Mouse (Mus musculus) small intestine, adult 2 months (tissue): Measurements from ENCODE around the gene Fam186b. TPM values are rescaled to one million over a fixed set of nuclear protein-coding genes. Genes with fewer than 3 reads are reported as not detected.

ENCODE experiments used
- H3K27ac ChIP-seq: fragments of 200-500 bp; 2 replicates; pipeline ENCODE4 v1.5.1; 2012; ENCODE audit warnings: low read depth, low read length, control low read depth, inconsistent platforms; ENCODE audit not compliant: insufficient read depth
- H3K27me3 ChIP-seq: fragments of 200-500 bp; 2 replicates; pipeline ENCODE4 v1.6.1; 2012; ENCODE audit warnings: mild to moderate bottlenecking, moderate library complexity, low read length, inconsistent platforms; ENCODE audit not compliant: control insufficient read depth, insufficient read depth
- H3K36me3 ChIP-seq: fragments of 200-500 bp; 2 replicates; pipeline ENCODE4 v1.6.1; 2012; ENCODE audit warnings: mild to moderate bottlenecking, low read length, control low read depth, inconsistent platforms; ENCODE audit not compliant: control insufficient read depth, insufficient read depth
- H3K4me1 ChIP-seq: fragments of 200-500 bp; 2 replicates; pipeline ENCODE4 v1.6.1; 2012; ENCODE audit warnings: low read length, inconsistent platforms, mixed read lengths; ENCODE audit not compliant: control insufficient read depth, insufficient read depth, insufficient read length
- H3K4me3 ChIP-seq: fragments of 200-500 bp; 2 replicates; pipeline ENCODE4 v1.5.1; 2012; ENCODE audit warnings: low read depth, mild to moderate bottlenecking, control low read depth, inconsistent platforms, low read length, moderate library complexity
- CTCF ChIP-seq: fragments of 200-500 bp; IDR thresholded peaks from 2 replicates; pipeline ENCODE4 v1.5.1; 2012; ENCODE audit warnings: low read depth, mild to moderate bottlenecking, control low read depth, inconsistent platforms, low read length, moderate library complexity, mixed read lengths; ENCODE audit not compliant: insufficient replicate concordance, insufficient read length; ENCODE audit errors: extremely low read depth
- POLR2A ChIP-seq: fragments of 200-500 bp; IDR thresholded peaks from 2 replicates; pipeline ENCODE4 v1.6.1; 2012; ENCODE audit warnings: low read depth, mild to moderate bottlenecking, control low read depth, inconsistent platforms, low read length, moderate library complexity
- WGBS: fragments of 180-500 bp; shearing (Covaris S2); methylation state at CpG from one replicate; pipeline ENCODE4 v1.1.7; 2018; 5-methylcytosine and 5-hydroxymethylcytosine counted together
- polyA plus RNA-seq: library from polyadenylated mRNA; depleted of rRNA; stranded (reverse); fragments of >200 nt; gene quantifications from 2 replicates; pipeline ENCODE4 v1.2.3, GENCODE M21; 2012

The Fam186b gene
- polyA plus RNA-seq, 1 experiment: not detected

DNA sequence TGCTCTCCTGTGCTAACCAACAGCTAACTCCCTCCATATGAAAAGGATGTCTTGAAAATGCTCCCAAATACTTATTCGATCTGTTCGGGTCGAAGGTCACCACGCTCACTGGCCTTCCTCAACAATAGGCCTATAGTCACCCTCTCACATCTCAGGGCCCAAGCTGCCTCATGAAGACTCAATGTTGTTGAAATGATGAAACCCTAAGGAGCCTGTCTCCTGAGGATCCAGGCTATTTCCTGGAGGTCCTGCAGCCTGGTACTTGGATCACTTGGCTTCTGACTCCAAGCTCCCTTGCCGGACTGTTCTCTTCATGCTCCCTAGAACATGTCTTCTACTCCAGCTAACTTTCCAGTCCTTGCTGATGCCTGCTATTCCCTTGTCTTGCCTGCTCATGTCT, 35.7 kb upstream of the Fam186b start:
- Histone ChIP-seq H3K27ac (no peak overlapping the region), H3K4me3 (no peak overlapping the region), H3K4me1 (peaks cover 30% of the 10 kb centered on the region; the same call in 1 of the 2 replicates), H3K27me3 (no peaks in the 10 kb centered on the region), H3K36me3 (no peaks in the 10 kb centered on the region)
- no peak for TF ChIP-seq CTCF
- TF ChIP-seq POLR2A: no peak
- WGBS: 82% methylated on average over 5 of the region's 5 CpGs

DNA sequence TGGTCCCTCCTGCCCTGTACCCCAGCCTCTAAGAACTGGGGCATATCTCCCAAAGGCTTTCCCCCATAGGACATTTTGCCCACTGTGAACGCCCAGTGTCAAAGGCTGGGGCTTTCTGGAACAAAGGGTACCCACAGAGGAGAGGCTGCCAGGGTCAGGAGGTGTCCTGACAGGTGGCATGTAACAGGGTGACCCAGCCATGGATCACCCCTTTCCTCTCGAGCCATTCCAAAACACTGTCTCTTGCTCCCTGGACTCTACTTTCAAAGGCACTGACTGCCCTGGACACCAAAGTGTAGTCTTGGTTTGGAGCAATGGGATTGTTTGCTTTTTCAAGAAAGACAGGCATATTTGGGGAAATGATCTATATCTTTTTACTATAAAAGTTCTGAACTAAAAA, 34.6 kb upstream of the Fam186b start:
- Histone ChIP-seq H3K27me3 (no peaks in the 10 kb centered on the region), H3K4me3 (no peak overlapping the region), H3K27ac (no peak overlapping the region), H3K4me1 (peaks cover 30% of the 10 kb centered on the region; the same call in 1 of the 2 replicates), H3K36me3 (no peaks in the 10 kb centered on the region)
- 69% methylated on average over 2 of the region's 2 CpGs for WGBS
- TF ChIP-seq CTCF: no peak
- TF ChIP-seq POLR2A: no peak

DNA sequence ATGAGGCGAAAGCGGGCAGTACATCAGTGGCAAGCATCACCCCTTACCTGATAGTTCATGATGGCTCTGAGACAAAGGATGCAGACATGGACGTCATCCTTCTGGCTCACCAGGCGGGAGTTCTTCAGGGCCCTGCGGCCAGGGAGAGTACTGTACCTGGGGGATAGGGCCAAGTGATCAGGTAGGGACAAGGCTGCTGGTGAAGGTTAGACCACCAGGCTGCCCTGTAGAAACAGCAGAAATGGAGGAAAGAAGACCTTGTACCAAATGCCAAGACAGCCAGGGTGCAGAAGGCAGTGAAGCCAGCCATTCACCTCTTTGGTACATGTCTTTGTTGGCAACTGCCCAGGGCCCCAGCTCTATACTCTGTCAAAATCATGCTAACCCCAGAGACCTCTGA, 32.3 kb upstream of the Fam186b start:
- Histone ChIP-seq H3K36me3 (no peaks in the 10 kb centered on the region; the same call in 1 of the 2 replicates), H3K27ac (no peak overlapping the region), H3K4me1 (peaks cover 19% of the 10 kb centered on the region; the same call in 1 of the 2 replicates), H3K27me3 (no peaks in the 10 kb centered on the region), H3K4me3 (no peak overlapping the region)
- no peak for TF ChIP-seq CTCF
- no peak for TF ChIP-seq POLR2A
- WGBS: 97% methylated on average over 5 of the region's 5 CpGs

DNA sequence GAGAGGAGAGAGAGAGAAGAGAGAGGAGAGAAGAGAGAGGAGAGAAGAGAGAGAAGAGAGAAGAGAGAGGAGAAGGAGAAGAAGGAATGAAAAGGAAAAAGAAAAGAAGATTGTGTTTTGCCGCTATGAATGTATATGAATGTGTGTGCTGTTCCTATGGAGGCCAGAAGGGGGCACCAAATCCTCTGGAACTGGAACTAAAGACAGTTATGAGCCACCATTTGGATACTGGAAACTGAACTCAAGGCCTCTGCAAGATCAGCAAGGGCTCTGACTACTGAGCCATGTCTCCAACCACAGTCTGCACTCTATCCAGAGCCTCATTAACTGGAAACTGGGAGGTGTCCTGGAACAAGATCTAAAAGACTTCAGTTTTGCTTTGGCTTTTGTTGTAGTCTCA, 31.3 kb upstream of the Fam186b start:
- peak; percentile 51; the same call in 1 of the 2 replicates for TF ChIP-seq CTCF
- TF ChIP-seq POLR2A: no peak
- 80% methylated on average over 1 of the region's 1 CpGs for WGBS
- Histone ChIP-seq H3K27me3 (no peaks in the 10 kb centered on the region), H3K27ac (no peak overlapping the region), H3K4me3 (no peak overlapping the region), H3K36me3 (no peaks in the 10 kb centered on the region; the same call in 1 of the 2 replicates), H3K4me1 (peaks cover 10% of the 10 kb centered on the region; the same call in 1 of the 2 replicates)

DNA sequence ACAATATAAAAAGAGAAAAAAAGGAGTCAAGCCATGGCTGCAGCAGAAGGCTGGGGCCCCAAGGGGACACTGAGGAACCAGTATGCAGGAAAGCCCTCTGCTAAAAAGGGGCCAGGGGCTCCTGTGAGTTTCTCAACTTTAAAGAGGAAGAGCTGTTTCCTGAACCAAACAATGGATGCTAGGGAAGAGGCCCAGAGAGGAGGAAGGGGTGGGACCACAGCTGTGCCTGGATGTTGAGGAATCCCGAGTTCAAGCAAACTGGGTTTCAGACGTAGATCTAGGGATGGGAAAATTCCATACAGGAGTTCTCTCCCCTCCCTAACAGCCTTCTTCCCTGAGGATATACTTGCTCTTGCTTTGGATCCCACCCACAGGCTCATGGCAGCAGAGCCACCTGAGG, 30.7 kb upstream of the Fam186b start:
- Histone ChIP-seq H3K36me3 (no peaks in the 10 kb centered on the region; the same call in 1 of the 2 replicates), H3K27me3 (no peaks in the 10 kb centered on the region), H3K4me3 (no peak overlapping the region), H3K4me1 (peaks cover 5% of the 10 kb centered on the region; the same call in 1 of the 2 replicates), H3K27ac (no peak overlapping the region)
- 61% methylated on average over 2 of the region's 2 CpGs for WGBS
- TF ChIP-seq POLR2A: no peak
- no peak for TF ChIP-seq CTCF

DNA sequence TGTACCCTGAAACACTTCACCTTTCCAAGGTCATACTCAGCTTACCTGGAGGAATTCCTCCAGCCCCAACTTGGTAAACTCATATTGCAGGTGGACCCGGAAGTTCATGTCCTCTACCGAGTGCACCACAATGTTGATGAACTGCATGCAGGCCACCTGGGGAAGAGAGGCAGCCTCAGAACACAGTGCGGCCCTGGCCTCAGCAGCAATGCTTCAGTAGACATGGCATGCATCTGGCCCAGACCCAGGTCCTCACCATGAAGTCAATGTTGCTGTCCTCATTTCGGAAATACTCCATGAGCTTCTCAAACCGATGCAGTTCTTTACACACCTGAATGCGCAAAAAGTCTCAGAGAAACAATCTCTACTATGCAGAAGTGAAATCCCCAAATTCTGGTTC, 29.9 kb upstream of the Fam186b start:
- H3K4me1 ChIP-seq: peaks cover 2% of the 10 kb centered on the region; the same call in 1 of the 2 replicates
- H3K27me3 ChIP-seq: no peaks in the 10 kb centered on the region
- peaks cover 2% of the 10 kb centered on the region; the same call in 1 of the 2 replicates for H3K36me3 ChIP-seq
- WGBS: 92% methylated on average over 6 of the region's 6 CpGs
- no peak overlapping the region for H3K27ac ChIP-seq
- no peak overlapping the region for H3K4me3 ChIP-seq
- TF ChIP-seq POLR2A: no peak
- TF ChIP-seq CTCF: no peak

DNA sequence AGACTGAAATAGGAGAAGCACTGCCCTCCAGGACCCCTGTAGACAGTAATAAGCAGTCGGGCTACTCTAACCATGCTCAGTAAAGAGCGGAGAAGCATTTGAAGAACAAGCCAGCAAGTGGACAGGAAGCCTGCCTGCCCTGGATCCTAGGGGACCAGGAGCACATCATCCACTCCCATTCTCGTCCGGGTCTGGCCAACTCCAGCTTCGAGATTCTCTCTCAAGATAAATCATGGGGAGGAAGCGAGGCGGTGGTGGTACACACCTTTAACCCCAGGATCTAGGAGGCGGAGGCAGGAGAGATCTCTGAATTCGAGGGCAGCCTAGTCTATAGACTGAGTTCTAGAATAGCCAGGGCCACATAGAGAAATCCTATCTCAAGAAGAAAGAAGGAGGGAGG, 28.5 kb upstream of the Fam186b start:
- Histone ChIP-seq H3K36me3 (peaks cover 2% of the 10 kb centered on the region; the same call in 1 of the 2 replicates), H3K27me3 (no peaks in the 10 kb centered on the region), H3K4me3 (no peak overlapping the region), H3K4me1 (no peaks in the 10 kb centered on the region), H3K27ac (no peak overlapping the region)
- 78% methylated on average over 9 of the region's 9 CpGs for WGBS
- no peak for TF ChIP-seq CTCF
- no peak for TF ChIP-seq POLR2A

DNA sequence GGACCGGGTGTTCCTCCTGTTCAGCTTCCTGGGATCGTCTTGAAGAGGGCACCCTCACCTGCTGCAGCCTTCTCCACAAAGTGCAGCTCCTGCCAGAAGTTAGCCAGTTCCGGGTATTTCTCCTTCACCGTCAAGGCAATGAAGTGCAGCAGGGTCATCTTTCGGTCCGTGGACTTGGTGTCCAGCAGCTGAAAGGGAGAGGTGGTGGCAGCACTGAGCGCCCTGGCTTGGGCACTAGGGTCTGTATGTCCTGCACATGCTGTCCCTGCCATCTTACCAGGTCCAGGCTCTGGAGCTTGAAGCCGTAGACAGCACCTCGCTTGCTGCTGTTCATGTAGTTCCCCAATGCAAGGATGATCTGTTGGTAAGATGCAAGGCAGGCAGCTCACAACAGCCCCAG, 25.3 kb upstream of the Fam186b start:
- no peak overlapping the region for H3K27ac ChIP-seq
- H3K36me3 ChIP-seq: peaks cover 2% of the 10 kb centered on the region; the same call in 1 of the 2 replicates
- no peak overlapping the region for H3K4me3 ChIP-seq
- TF ChIP-seq CTCF: no peak
- TF ChIP-seq POLR2A: no peak
- WGBS: 79% methylated on average over 9 of the region's 9 CpGs
- H3K4me1 ChIP-seq: no peaks in the 10 kb centered on the region
- H3K27me3 ChIP-seq: no peaks in the 10 kb centered on the region
